Mouse (Mus musculus): ENCODE data around the gene Gm20388.

DNA sequence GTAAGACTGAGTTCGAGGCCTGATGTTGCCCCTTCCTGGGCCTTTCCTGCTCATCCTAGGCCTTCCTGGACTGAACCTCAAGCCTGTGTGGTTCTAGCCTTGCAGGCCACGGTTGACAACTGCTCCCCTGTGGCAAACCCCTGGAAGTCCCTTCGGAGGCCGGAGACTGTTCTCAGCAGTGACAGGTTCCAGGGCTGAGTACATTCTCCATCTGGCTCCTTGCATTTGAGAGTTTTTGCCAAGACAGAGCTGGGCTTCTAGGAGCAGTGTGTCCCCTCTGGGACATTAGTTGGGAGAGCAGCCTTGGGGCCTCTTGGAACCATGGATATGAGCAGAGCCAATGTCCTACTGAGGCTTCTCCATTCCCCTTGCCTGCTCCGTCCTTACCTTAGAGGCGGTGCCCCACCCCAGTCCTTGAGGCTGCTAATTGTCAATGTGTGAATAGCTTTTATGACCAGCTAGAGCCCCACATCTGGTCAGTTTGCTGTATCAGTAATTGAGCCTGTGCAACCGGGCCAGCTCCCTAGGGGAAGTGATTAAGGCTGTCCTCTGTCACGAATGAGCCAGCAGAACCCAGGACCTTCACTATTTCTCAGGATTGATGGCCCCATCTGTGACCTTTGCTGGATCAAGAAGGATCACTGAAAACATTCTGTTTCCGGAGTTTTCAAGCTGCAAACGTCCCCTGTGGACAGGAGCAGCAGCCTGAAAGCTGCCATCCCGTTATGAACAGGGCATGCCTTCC, 607.2 kb downstream of the Gm20388 start:
- TF ChIP-seq CTCF (IDR thresholded peaks at IDR 0.05; ENCODE audit: control insufficient read depth, insufficient read depth, low read length) (no peak), POLR2A (IDR thresholded peaks at IDR 0.05; ENCODE audit: borderline replicate concordance, control insufficient read depth, low read depth, low read length) (no peak)

Data from bone marrow, adult 2 months (tissue).